Mouse (Mus musculus) E14TG2a.4 (cell line): ENCODE data around the gene Bcl9l.

Source experiments
- CTCF ChIP-seq: conservative IDR thresholded peaks from 2 replicates; pipeline ENCODE4 v1.5.1; 2014; ENCODE audit warnings: low read length
- POU5F1 ChIP-seq: IDR thresholded peaks from 2 replicates; pipeline ENCODE4 v1.6.1; 2014; ENCODE audit warnings: low read length, borderline replicate concordance

DNA sequence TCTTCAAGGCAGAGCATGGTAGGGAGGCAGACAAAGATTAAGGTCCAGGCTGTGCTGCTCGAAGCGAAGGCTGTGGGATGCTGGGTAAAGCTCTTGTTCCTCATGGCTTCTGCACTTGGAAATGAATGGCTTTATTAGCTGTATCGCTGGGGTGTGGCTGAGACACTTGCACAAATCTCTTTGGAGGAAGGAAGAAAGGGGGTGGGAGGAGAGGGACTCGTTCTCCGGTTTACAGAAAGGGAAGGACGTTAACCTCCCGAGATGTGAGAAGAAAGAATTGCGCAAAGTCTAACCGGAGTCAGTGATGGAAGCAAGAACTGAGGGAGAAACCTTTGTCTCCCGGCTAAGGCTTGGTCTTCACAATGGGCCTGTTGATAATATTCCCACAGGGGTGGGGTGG lies 68.5 kb downstream of the Bcl9l start:
- TF ChIP-seq CTCF = no peak
- TF ChIP-seq POU5F1 = no peak
